Mouse (Mus musculus): ENCODE data around the gene Slc22a23. TPM values are rescaled to one million over a fixed set of nuclear protein-coding genes. Genes with fewer than 3 reads are reported as not detected.
A peak's percentile ranks its signal among the peaks of the same experiment; 100 is the strongest.

Gene Slc22a23
- polyA plus RNA-seq, 1 experiment from 2014 or later, result 14.9 TPM

DNA sequence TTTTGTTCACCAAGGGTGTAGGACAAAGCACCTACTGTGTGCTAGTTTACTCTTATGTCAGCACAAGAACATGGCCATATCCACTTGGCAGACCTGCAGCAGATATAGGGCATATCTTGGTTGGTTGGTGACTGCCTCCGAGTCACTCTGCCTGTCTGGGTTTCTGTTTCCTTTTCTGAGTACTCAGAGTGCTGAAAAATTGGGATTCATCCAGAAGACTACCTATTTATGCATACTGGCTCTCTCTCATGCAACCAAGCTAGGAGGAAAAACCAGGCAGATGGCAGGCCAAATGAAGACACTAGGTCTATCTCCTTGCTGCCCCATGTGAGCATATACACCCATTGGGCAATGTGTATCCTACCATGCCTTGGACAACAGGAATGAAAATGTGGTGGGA is 149.3 kb downstream of the Slc22a23 start:
- no peaks in the 10 kb centered on the region for H3K9me3 ChIP-seq (ENCODE audit: control insufficient read depth, low read length)
- 96% methylated on average over 1 of the region's 1 CpGs for WGBS
- no peak overlapping the region for H3K4me2 ChIP-seq (ENCODE audit: low read length)
- H3K9ac ChIP-seq (ENCODE audit: low read depth, low read length), result no peak overlapping the region
- H3K27me3 ChIP-seq (replicated peaks; ENCODE audit: control insufficient read depth, insufficient read depth, low read length), result no peaks in the 10 kb centered on the region
- H3K4me3 ChIP-seq (ENCODE audit: low read length), result no peak overlapping the region
- no peak overlapping the region for H3K27ac ChIP-seq (ENCODE audit: low read depth, low read length)
- H3K36me3 ChIP-seq (ENCODE audit: control insufficient read depth, insufficient read depth, low read length), result peaks cover 14% of the 10 kb centered on the region
- no peak for ATAC-seq
- H3K4me1 ChIP-seq (ENCODE audit: control insufficient read depth, insufficient read depth, low read depth, low read length), result no peaks in the 10 kb centered on the region

DNA sequence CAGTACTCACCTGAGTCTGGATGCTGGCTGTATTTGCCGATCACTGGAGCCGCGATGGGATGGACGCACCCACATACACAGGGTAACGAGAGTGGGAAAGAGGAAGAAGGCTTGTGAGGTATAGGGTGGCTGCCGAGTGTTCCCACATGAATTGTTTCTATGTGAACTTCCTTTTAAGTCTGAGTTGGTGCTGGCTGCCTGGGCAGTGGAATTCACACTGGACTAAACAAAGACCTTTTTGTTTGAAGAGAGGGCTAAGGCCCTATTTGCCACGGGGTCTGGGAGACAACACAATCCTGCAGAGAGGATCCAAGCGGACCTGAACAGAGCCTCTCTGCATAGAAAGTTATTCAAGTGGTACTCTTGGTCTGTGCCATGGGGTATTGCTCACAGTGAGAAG is 151.6 kb downstream of the Slc22a23 start:
- no peaks in the 10 kb centered on the region for H3K9me3 ChIP-seq (ENCODE audit: control insufficient read depth, low read length)
- H3K4me2 ChIP-seq (ENCODE audit: low read length), result no peak overlapping the region
- no peak overlapping the region for H3K4me3 ChIP-seq (ENCODE audit: low read length)
- no peaks in the 10 kb centered on the region for H3K4me1 ChIP-seq (ENCODE audit: control insufficient read depth, insufficient read depth, low read depth, low read length)
- no peaks in the 10 kb centered on the region for H3K27me3 ChIP-seq (replicated peaks; ENCODE audit: control insufficient read depth, insufficient read depth, low read length)
- peaks cover 14% of the 10 kb centered on the region for H3K36me3 ChIP-seq (ENCODE audit: control insufficient read depth, insufficient read depth, low read length)
- peak overlapping the region; percentile 41; the same call in 1 of the 2 replicates for H3K27ac ChIP-seq (ENCODE audit: low read depth, low read length)
- WGBS, result 50% methylated on average over 8 of the region's 8 CpGs
- peak; percentile 61; the same call in 1 of the 2 replicates for ATAC-seq
- no peak overlapping the region for H3K9ac ChIP-seq (ENCODE audit: low read depth, low read length)

- Histone ChIP-seq H3K27ac (ENCODE audit: low read depth, low read length) (0 out of 2 replicates have a peak overlapping the region, but pooled peaks have one; percentile 8), H3K36me3 (ENCODE audit: control insufficient read depth, insufficient read depth, low read length) (peaks cover 14% of the 10 kb centered on the region)
Observed at GRCm38 (mm10) chr13:34192414-34193191, 152.4 kb downstream of the Slc22a23 start.

GRCm38 (mm10) chr13:34187571-34187970 is 157.4 kb downstream of the Slc22a23 start:
- Histone ChIP-seq H3K36me3 (ENCODE audit: control insufficient read depth, insufficient read depth, low read length) (peaks cover 10% of the 10 kb centered on the region), H3K4me1 (ENCODE audit: control insufficient read depth, insufficient read depth, low read depth, low read length) (no peaks in the 10 kb centered on the region), H3K27ac (ENCODE audit: low read depth, low read length) (no peak overlapping the region), H3K4me3 (ENCODE audit: low read length) (no peak overlapping the region), H3K4me2 (ENCODE audit: low read length) (no peak overlapping the region), H3K9me3 (ENCODE audit: control insufficient read depth, low read length) (no peaks in the 10 kb centered on the region), H3K9ac (ENCODE audit: low read depth, low read length) (no peak overlapping the region), H3K27me3 (replicated peaks; ENCODE audit: control insufficient read depth, insufficient read depth, low read length) (no peaks in the 10 kb centered on the region)
- ATAC-seq, result peak; percentile 87
- 12% methylated on average over 5 of the region's 5 CpGs for WGBS

More at GRCm38 (mm10) chr13:34192414-34193191, 152.4 kb downstream of the Slc22a23 start:
- Histone ChIP-seq H3K4me2 (ENCODE audit: low read length) (no peak overlapping the region), H3K9ac (ENCODE audit: low read depth, low read length) (no peak overlapping the region), H3K27me3 (replicated peaks; ENCODE audit: control insufficient read depth, insufficient read depth, low read length) (no peaks in the 10 kb centered on the region), H3K4me3 (ENCODE audit: low read length) (no peak overlapping the region), H3K9me3 (ENCODE audit: control insufficient read depth, low read length) (no peaks in the 10 kb centered on the region), H3K4me1 (ENCODE audit: control insufficient read depth, insufficient read depth, low read depth, low read length) (no peaks in the 10 kb centered on the region)
- peak; percentile 73 for ATAC-seq
- 56% methylated on average over 8 of the region's 8 CpGs for WGBS

- H3K36me3 ChIP-seq (ENCODE audit: control insufficient read depth, insufficient read depth, low read length), result peaks cover 24% of the 10 kb centered on the region
- no peaks in the 10 kb centered on the region for H3K4me1 ChIP-seq (ENCODE audit: control insufficient read depth, insufficient read depth, low read depth, low read length)
- H3K27ac ChIP-seq (ENCODE audit: low read depth, low read length), result no peak overlapping the region
- no peak overlapping the region for H3K4me2 ChIP-seq (ENCODE audit: low read length)
- H3K4me3 ChIP-seq (ENCODE audit: low read length), result no peak overlapping the region
- no peak for ATAC-seq
- no peaks in the 10 kb centered on the region for H3K9me3 ChIP-seq (ENCODE audit: control insufficient read depth, low read length)
- no peaks in the 10 kb centered on the region for H3K27me3 ChIP-seq (replicated peaks; ENCODE audit: control insufficient read depth, insufficient read depth, low read length)
- no peak overlapping the region for H3K9ac ChIP-seq (ENCODE audit: low read depth, low read length)
- WGBS, result 86% methylated on average over 2 of the region's 2 CpGs
Observed at GRCm38 (mm10) chr13:34185371-34185770, 159.6 kb downstream of the Slc22a23 start.

GRCm38 (mm10) chr13:34181624-34182023 is 163.4 kb downstream of the Slc22a23 start:
- 81% methylated on average over 5 of the region's 5 CpGs for WGBS
- no peaks in the 10 kb centered on the region for H3K9me3 ChIP-seq (ENCODE audit: control insufficient read depth, low read length)
- no peak overlapping the region for H3K9ac ChIP-seq (ENCODE audit: low read depth, low read length)
- ATAC-seq, result no peak
- H3K4me3 ChIP-seq (ENCODE audit: low read length), result no peak overlapping the region
- H3K27ac ChIP-seq (ENCODE audit: low read depth, low read length), result no peak overlapping the region
- H3K4me2 ChIP-seq (ENCODE audit: low read length), result no peak overlapping the region
- H3K36me3 ChIP-seq (ENCODE audit: control insufficient read depth, insufficient read depth, low read length), result peaks cover 34% of the 10 kb centered on the region
- no peaks in the 10 kb centered on the region for H3K27me3 ChIP-seq (replicated peaks; ENCODE audit: control insufficient read depth, insufficient read depth, low read length)
- no peaks in the 10 kb centered on the region for H3K4me1 ChIP-seq (ENCODE audit: control insufficient read depth, insufficient read depth, low read depth, low read length)

DNA sequence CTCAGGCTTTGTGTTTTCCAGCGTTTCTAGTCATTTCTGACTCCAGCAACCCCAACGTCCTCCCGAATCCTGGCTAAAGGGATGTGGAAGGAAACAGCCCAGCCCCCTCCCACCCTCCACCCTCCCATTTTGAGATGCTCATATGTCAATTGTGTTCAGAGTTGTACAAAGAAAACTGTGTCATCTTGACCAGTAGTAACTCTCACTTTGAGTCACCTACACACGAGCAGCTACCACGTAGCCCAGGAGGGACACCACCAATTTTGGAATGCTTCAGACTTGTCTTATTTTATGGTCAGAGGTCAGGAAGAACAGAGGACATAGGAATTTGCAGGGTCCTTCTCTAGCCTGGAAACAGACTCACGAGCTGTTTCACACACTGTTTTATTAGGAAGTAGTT is 171.0 kb downstream of the Slc22a23 start:
- ATAC-seq, result no peak
- H3K36me3 ChIP-seq (ENCODE audit: control insufficient read depth, insufficient read depth, low read length), result 0 out of 2 replicates have a peak, but pooled peaks cover 5% of the 10 kb centered on the region
- H3K27me3 ChIP-seq (replicated peaks; ENCODE audit: control insufficient read depth, insufficient read depth, low read length), result no peaks in the 10 kb centered on the region
- H3K4me2 ChIP-seq (ENCODE audit: low read length), result no peak overlapping the region
- no peak overlapping the region for H3K9ac ChIP-seq (ENCODE audit: low read depth, low read length)
- no peak overlapping the region for H3K27ac ChIP-seq (ENCODE audit: low read depth, low read length)
- no peaks in the 10 kb centered on the region for H3K9me3 ChIP-seq (ENCODE audit: control insufficient read depth, low read length)
- H3K4me3 ChIP-seq (ENCODE audit: low read length), result no peak overlapping the region
- H3K4me1 ChIP-seq (ENCODE audit: control insufficient read depth, insufficient read depth, low read depth, low read length), result no peaks in the 10 kb centered on the region
- 93% methylated on average over 6 of the region's 6 CpGs for WGBS

- peak overlapping the region; percentile 81 for H3K4me2 ChIP-seq (ENCODE audit: low read length)
- peaks cover 14% of the 10 kb centered on the region for H3K4me1 ChIP-seq (ENCODE audit: control insufficient read depth, insufficient read depth, low read depth, low read length)
- WGBS, result 37% methylated on average over 12 of the region's 12 CpGs
- peak overlapping the region; percentile 92 for H3K27ac ChIP-seq (ENCODE audit: low read depth, low read length)
- H3K9me3 ChIP-seq (ENCODE audit: control insufficient read depth, low read length), result no peaks in the 10 kb centered on the region
- H3K4me3 ChIP-seq (ENCODE audit: low read length), result peak overlapping the region; percentile 85
- peaks cover 4% of the 10 kb centered on the region for H3K36me3 ChIP-seq (ENCODE audit: control insufficient read depth, insufficient read depth, low read length)
- peak overlapping the region; percentile 78 for H3K9ac ChIP-seq (ENCODE audit: low read depth, low read length)
- no peak; the same call in 1 of the 2 replicates for ATAC-seq
- no peaks in the 10 kb centered on the region for H3K27me3 ChIP-seq (replicated peaks; ENCODE audit: control insufficient read depth, insufficient read depth, low read length)
Observed at GRCm38 (mm10) chr13:34163304-34163975, 181.5 kb downstream of the Slc22a23 start.

Measured in hindbrain, embryonic 16.5 days (tissue).